Mouse (Mus musculus) adrenal gland, postnatal 10 days (tissue): ENCODE results near the gene Pla2g2d. TPM values are rescaled to one million over a fixed set of nuclear protein-coding genes. Genes with fewer than 3 reads are reported as not detected.

Experiments
- DNase-seq: peaks from one replicate; pipeline ENCODE4 v3.0.0; 2021; ENCODE audit warnings: mixed read lengths
- total RNA-seq, 2 experiments: library from RNA; stranded (reverse); gene quantifications; 2 replicates each; pipeline ENCODE4 v1.2.3; 2021

The Pla2g2d gene
- total RNA-seq, 2 experiments from 2014 or later = 2.9 to 3.7 TPM

DNA sequence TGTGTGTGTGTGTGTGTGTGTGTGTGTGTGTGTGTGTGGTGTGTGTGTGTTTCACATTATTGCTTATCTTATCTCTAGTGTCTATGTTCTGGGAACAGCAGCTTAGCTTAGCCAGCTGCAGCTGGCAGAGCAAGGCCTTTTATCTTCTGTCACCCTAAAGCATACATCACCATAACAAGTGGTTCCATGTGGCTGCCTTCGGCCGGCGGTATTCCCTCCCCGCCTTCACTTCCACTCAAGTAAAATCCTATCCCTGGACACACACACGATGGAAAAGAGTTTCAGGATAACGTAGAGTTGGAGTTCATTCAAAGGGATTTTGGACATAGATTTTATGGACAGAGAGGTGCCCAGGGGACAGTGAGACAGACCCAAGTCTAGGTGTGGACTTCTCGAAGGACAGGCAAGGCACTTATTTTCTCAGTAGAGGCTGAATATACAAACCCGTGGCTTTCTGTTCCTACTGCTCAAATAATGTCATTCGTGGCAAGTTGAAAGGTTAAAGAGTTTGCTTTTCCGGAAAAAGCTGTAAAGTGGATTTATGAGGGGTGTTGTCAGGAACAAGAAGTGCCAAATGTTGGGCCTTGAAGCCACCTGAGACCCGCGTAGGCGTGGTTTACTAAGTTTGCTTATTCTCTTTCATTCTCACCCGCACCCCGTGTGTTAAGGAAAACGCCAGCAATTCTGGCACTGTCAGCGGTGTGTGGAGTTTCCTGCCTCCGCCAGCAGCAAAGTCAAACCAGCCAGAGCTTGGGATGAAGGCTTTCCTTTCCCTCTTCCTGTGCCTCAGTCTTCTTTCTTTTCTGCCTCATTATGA lies 50.4 kb downstream of the Pla2g2d start:
- DNase-seq = no peak

DNA sequence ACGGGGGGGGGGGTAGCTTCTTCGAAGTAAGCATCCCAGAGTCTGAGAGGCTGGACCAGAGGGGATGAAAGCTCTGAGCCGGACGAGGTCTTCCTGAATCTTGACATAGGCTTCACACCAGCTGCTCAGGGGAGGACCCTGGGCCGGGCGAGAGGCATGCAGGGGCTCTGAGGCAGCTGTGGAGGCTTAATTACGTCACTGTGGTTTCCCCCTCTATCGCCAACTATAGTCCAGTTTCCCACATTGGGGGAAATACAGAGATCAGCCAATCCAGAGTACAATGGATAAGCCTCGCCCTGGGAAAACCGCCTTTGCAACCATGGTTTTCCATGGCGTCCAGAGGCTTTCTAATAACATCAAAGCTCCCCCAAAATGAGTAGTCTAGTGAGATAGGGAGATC lies 51.6 kb downstream of the Pla2g2d start:
- no peak for DNase-seq

Other genes with a start within 250 kb of the Pla2g2d start
- under 1 TPM; 0.18 to 0.30 TPM for gene Vwa5b1, start 139.9 kb upstream of the Pla2g2d start, total RNA-seq
- not detected for gene Pla2g2c, start 50.9 kb upstream of the Pla2g2d start, total RNA-seq
- under 1 TPM; 0.72 to 0.76 TPM for gene Ubxn10, start 38.6 kb upstream of the Pla2g2d start, total RNA-seq
- 1 to 10 TPM; 8.9 to 9.0 TPM for gene Pla2g2f, start 18.1 kb upstream of the Pla2g2d start, total RNA-seq
- gene Pla2g5, start 87.7 kb downstream of the Pla2g2d start, total RNA-seq = 10 to 100 TPM in 1 of 2 experiments, 1 to 10 TPM in 1; 9.8 to 15.0 TPM
- gene Gm13030, start 98.2 kb downstream of the Pla2g2d start, total RNA-seq = not detected
- 1 to 10 TPM; 1.1 to 4.1 TPM for gene Pla2g2e, start 102.2 kb downstream of the Pla2g2d start, total RNA-seq
- 1 to 10 TPM; 7.1 to 8.2 TPM for gene Otud3, start 138.2 kb downstream of the Pla2g2d start, total RNA-seq
- gene Rnf186, start 191.4 kb downstream of the Pla2g2d start, total RNA-seq = not detected
- 10 to 100 TPM; 14.7 to 15.0 TPM for gene Tmco4, start 197.2 kb downstream of the Pla2g2d start, total RNA-seq